Mouse (Mus musculus): ENCODE measurements around the gene Homer3. TPM values are rescaled to one million over a fixed set of nuclear protein-coding genes. Genes with fewer than 3 reads are reported as not detected.

The Homer3 gene
- 46.0 and 48.4 TPM in 2 replicates for polyA plus RNA-seq (2016; fragmentation: Nextera tagmentation; extraction: Ambion mirVana)

DNA sequence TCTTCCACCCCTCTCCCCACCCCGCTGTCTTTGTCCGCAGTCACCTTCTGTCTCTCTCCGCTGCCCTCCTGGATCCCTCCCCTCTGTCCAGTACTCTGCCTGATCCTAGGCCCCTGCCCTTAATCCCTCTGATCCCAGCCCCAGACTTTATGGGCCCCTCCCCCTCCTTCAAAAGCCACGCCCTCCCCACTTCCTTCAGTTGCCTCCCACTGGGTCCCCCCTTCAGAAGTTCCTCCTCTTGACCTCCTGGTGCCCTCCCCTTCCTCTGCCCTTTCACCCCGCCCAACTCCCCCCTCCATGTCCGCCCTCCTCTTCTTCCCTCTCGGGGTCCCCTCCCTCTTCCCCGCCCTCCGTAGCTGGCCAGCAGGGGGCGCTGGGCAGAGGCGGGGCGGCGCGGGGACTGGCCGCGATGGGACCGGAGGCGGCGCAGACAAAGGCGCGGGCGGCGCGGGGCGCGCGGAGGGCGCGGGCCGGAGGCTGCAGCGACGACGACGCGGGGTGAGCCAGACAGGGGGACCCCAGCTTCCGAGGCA, at the start of gene Homer3:
Homer3 (plus strand) TSS at position 225 of the 533 bp plus-strand sequence.
- H3K36me3 ChIP-seq: peaks cover 31% of the 10 kb centered on the region
- H3K4me1 ChIP-seq (replicated peaks): peaks cover 36% of the 10 kb centered on the region
- H3K9me3 ChIP-seq (replicated peaks): no peaks in the 10 kb centered on the region
- ATAC-seq (ENCODE audit: insufficient number of reproducible peaks, low FRiP score): peak; percentile 84
- H3K27me3 ChIP-seq (replicated peaks): no peaks in the 10 kb centered on the region
- H3K27ac ChIP-seq (ENCODE audit: poor library complexity, severe bottlenecking): peak within 1 kb of the TSS; percentile 69
- H3K4me2 ChIP-seq: peak within 1 kb of the TSS; percentile 82
- H3K9ac ChIP-seq: peak within 1 kb of the TSS; percentile 95
- H3K4me3 ChIP-seq: peak within 1 kb of the TSS; percentile 78
- WGBS: under 1% methylated on average over 34 of the region's 36 CpGs

DNA sequence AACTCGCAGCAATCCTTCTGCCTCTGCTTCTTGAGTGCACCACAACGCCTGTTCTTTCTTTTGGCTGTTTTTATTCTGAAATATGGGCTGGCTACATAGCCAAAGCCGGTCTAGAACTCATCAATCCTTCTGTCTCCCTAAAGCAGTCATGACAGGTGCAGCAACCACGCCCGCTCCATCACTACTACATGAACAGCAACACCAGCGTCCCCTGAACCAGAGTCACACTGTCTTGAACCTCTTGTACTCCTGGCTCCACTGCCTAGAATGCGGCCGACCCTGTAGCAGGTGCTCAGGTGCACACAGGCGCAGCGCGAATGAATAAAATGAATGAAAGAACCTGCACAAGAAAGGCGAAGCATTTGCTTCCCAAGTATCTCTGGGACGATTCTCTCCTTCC, 49.0 kb upstream of the Homer3 start:
- no peaks in the 10 kb centered on the region for H3K27me3 ChIP-seq (replicated peaks)
- ATAC-seq (ENCODE audit: insufficient number of reproducible peaks, low FRiP score): no peak
- H3K4me2 ChIP-seq: peak overlapping the region; percentile 91
- H3K4me3 ChIP-seq: peak overlapping the region; percentile 82
- no peaks in the 10 kb centered on the region for H3K9me3 ChIP-seq (replicated peaks)
- peak overlapping the region; percentile 85 for H3K9ac ChIP-seq
- H3K36me3 ChIP-seq: peaks cover 51% of the 10 kb centered on the region
- peaks cover 31% of the 10 kb centered on the region for H3K4me1 ChIP-seq (replicated peaks)
- H3K27ac ChIP-seq (ENCODE audit: poor library complexity, severe bottlenecking): no peak overlapping the region
- 5% methylated on average over 13 of the region's 13 CpGs for WGBS

DNA sequence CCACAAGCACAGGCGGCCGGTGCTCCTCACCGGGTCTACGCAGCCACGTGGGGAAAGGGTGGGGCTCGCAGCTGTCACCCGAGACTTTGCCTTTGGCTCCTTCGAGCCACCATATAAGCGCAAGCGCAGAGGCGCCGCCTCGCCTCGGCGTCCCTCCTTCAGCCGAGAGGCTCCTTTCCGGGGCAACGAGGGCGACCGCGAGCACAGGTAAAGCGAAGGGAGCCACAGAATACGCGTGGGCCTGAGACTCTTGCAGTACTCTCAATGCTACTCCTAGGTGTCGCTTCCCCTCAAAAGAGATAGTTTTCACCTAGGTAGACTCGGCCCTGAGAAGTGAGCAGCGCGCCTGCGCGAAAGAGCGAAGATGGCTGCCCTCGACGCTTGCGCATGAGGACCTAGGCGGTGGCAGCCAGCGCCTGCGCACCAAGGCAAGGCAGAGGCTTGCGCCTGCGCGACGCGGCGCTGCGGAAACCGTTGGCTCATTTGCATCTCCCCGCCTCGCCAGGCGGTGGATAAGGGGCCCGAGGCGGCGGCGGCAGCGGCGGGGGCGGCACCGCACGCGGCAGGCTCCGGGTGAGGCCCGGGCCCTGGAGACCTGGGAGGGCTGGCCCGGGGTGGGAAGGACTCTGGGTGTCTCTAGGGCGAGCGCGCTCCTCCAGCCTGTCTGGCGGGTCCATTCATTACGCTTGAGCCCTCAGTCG, 48.4 kb upstream of the Homer3 start, which contains the start of the genes Sugp2 and Armc6:
Sugp2 (plus strand) TSS at position 147 of the 701 bp plus-strand sequence.
Armc6 (minus strand) TSS at position 387 of the 701 bp plus-strand sequence.
- Histone ChIP-seq H3K4me1 (replicated peaks) (peaks cover 28% of the 10 kb centered on the region), H3K36me3 (peaks cover 51% of the 10 kb centered on the region), H3K9ac (peak within 1 kb of the TSS; percentile 85), H3K9me3 (replicated peaks) (no peaks in the 10 kb centered on the region), H3K4me2 (peak within 1 kb of the TSS; percentile 91), H3K27ac (ENCODE audit: poor library complexity, severe bottlenecking) (peak within 1 kb of the TSS; percentile 86), H3K27me3 (replicated peaks) (no peaks in the 10 kb centered on the region), H3K4me3 (peak within 1 kb of the TSS; percentile 82)
- peak; percentile 96 for ATAC-seq (ENCODE audit: insufficient number of reproducible peaks, low FRiP score)
- WGBS: under 1% methylated on average over 67 of the region's 67 CpGs

DNA sequence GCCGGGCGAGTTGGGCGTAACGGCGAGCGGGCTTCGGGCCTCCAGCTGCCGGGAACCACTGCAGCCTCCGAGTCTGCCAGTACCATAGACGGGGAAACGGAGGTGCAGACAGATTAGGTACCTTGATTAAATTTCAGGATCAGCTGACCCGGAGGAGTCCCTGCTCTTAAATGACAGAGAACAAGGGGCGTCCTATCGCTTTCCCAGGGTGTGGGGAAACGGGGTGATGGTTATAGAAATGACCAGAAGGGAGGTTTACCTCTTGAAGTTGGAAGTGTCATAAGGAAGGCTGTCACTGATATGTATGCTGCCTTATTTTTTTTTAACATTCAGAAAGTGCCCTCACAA, 47.9 kb upstream of the Homer3 start:
- Histone ChIP-seq H3K36me3 (peaks cover 49% of the 10 kb centered on the region), H3K27me3 (replicated peaks) (no peaks in the 10 kb centered on the region), H3K4me3 (peak overlapping the region; percentile 82), H3K4me2 (peak overlapping the region; percentile 91), H3K9me3 (replicated peaks) (no peaks in the 10 kb centered on the region), H3K27ac (ENCODE audit: poor library complexity, severe bottlenecking) (peak overlapping the region; percentile 86), H3K4me1 (replicated peaks) (peaks cover 27% of the 10 kb centered on the region), H3K9ac (peak overlapping the region; percentile 85)
- under 1% methylated on average over 15 of the region's 15 CpGs for WGBS
- ATAC-seq (ENCODE audit: insufficient number of reproducible peaks, low FRiP score): no peak

DNA sequence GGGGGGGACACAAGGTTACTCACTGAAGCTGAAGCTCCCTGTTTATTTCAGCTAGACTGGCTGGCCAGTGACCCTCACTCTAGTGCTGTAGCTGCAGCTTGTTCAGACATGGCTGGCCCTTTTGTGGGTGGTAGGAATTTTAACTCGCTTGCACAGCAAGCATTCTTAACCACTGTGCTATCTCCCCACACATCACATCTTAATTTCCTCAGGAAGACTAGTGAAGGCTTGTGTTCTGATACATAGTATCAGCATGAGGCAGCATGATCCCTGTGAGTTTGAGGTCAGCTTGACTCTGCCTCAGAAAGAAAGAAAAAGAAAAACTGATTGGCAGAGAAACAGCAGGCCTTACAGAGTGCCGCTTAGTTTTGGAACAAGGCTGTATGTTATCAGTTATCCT, 44.8 kb upstream of the Homer3 start:
- H3K4me1 ChIP-seq (replicated peaks): peaks cover 26% of the 10 kb centered on the region
- WGBS: 59% methylated on average over 2 of the region's 2 CpGs
- H3K9me3 ChIP-seq (replicated peaks): no peaks in the 10 kb centered on the region
- no peak overlapping the region for H3K4me3 ChIP-seq
- H3K27me3 ChIP-seq (replicated peaks): no peaks in the 10 kb centered on the region
- no peak for ATAC-seq (ENCODE audit: insufficient number of reproducible peaks, low FRiP score)
- no peak overlapping the region for H3K27ac ChIP-seq (ENCODE audit: poor library complexity, severe bottlenecking)
- H3K36me3 ChIP-seq: peaks cover 63% of the 10 kb centered on the region
- no peak overlapping the region for H3K4me2 ChIP-seq
- no peak overlapping the region for H3K9ac ChIP-seq

DNA sequence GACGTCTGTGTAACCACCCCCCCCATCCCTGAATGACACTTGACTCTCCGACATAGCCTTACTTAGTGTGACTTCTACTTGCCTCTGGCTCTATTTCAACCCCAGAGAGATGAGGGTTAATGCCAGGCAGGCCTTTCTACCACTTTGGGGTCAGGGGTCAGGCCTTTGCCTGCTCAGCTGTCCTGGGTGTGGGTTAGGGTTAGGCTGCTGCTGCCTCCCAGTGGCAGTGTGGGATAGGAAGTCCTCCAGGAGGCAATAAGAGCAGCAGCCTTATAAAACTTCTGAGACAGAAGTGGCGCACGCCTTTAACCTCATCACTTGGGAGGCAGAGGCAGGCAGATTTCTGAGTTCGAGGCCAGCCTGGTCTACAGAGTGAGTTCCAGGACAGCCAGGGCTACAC, 42.0 kb upstream of the Homer3 start:
- H3K27me3 ChIP-seq (replicated peaks): no peaks in the 10 kb centered on the region
- no peaks in the 10 kb centered on the region for H3K9me3 ChIP-seq (replicated peaks)
- ATAC-seq (ENCODE audit: insufficient number of reproducible peaks, low FRiP score): no peak
- 91% methylated on average over 5 of the region's 5 CpGs for WGBS
- H3K4me2 ChIP-seq: no peak overlapping the region
- no peak overlapping the region for H3K27ac ChIP-seq (ENCODE audit: poor library complexity, severe bottlenecking)
- peaks cover 88% of the 10 kb centered on the region for H3K36me3 ChIP-seq
- H3K9ac ChIP-seq: no peak overlapping the region
- H3K4me3 ChIP-seq: no peak overlapping the region
- H3K4me1 ChIP-seq (replicated peaks): peaks cover 14% of the 10 kb centered on the region

DNA sequence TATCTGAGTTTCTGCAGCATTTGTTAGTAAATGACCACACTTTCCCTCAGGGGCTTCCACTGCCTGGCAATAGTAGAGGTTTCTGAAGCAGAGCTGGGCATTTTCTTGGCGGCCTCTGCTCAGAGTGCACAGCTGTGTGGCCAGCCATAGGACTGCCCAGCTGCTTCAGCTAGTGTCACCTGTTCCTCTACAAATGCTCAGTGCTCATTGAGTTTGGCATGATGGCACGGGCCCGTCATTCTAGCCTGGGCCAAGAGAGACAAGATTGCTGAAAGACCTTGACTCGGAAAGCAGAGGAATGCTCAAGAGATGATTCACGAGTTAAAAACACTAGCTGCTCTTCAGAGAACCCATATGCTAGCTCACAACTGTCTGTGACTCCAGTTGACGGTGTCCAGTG, 36.0 kb upstream of the Homer3 start:
- H3K4me2 ChIP-seq: no peak overlapping the region
- 86% methylated on average over 6 of the region's 6 CpGs for WGBS
- ATAC-seq (ENCODE audit: insufficient number of reproducible peaks, low FRiP score): no peak
- peaks cover 92% of the 10 kb centered on the region for H3K36me3 ChIP-seq
- no peaks in the 10 kb centered on the region for H3K27me3 ChIP-seq (replicated peaks)
- no peaks in the 10 kb centered on the region; the same call in 1 of the 2 replicates for H3K4me1 ChIP-seq (replicated peaks)
- no peaks in the 10 kb centered on the region for H3K9me3 ChIP-seq (replicated peaks)
- H3K27ac ChIP-seq (ENCODE audit: poor library complexity, severe bottlenecking): no peak overlapping the region
- H3K4me3 ChIP-seq: no peak overlapping the region
- H3K9ac ChIP-seq: no peak overlapping the region

DNA sequence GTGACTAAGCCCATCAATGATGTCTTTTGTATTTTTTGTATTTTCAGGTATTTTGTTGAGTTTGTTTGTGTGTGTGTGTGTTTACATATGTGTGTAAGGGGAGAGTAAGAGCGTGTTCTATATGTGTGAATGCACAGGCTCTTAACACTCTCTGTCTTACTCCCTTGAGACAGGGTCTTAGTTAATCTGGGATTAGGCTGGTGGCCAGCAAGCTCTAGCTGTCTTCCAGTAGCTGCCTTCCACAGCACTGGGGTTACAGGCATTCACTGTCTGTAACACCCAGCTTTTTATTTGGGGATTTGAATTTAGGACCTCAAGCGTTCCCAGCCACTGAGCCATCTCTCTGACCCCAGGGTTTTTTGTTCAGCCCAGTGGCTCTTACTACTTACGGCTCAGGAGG, 34.8 kb upstream of the Homer3 start:
- Histone ChIP-seq H3K9me3 (replicated peaks) (no peaks in the 10 kb centered on the region), H3K4me3 (no peak overlapping the region), H3K4me2 (no peak overlapping the region), H3K9ac (no peak overlapping the region), H3K27ac (ENCODE audit: poor library complexity, severe bottlenecking) (no peak overlapping the region), H3K36me3 (peaks cover 92% of the 10 kb centered on the region), H3K27me3 (replicated peaks) (no peaks in the 10 kb centered on the region), H3K4me1 (replicated peaks) (no peaks in the 10 kb centered on the region; the same call in 1 of the 2 replicates)
- ATAC-seq (ENCODE audit: insufficient number of reproducible peaks, low FRiP score): no peak
- WGBS: 93% methylated on average over 3 of the region's 3 CpGs

DNA sequence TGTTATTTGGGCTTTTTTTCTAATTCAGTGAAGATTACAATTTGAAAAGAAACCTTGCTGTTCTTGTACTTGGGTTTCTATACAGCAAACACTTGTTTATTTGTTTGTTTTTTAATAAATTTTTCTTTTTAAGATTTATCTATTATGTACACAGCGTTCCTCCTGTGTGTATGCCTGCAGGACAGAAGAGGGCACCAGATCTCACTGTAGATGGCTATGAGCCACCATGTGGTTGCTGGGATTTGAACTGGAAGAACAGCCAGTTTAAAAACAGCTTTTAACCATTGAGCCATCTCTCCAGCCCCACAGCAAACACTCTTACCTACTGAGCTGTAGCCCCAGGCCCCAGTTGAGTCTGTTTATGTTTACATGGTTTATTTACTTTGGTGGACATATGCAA, 28.0 kb upstream of the Homer3 start:
- no peak overlapping the region for H3K9ac ChIP-seq
- no peaks in the 10 kb centered on the region for H3K9me3 ChIP-seq (replicated peaks)
- H3K4me1 ChIP-seq (replicated peaks): 0 out of 2 replicates have a peak, but pooled peaks cover 5% of the 10 kb centered on the region
- H3K4me2 ChIP-seq: no peak overlapping the region
- H3K36me3 ChIP-seq: peaks cover 95% of the 10 kb centered on the region
- H3K27ac ChIP-seq (ENCODE audit: poor library complexity, severe bottlenecking): no peak overlapping the region
- no peak for ATAC-seq (ENCODE audit: insufficient number of reproducible peaks, low FRiP score)
- H3K27me3 ChIP-seq (replicated peaks): no peaks in the 10 kb centered on the region
- H3K4me3 ChIP-seq: no peak overlapping the region
- 76% methylated on average over 1 of the region's 1 CpGs for WGBS

DNA sequence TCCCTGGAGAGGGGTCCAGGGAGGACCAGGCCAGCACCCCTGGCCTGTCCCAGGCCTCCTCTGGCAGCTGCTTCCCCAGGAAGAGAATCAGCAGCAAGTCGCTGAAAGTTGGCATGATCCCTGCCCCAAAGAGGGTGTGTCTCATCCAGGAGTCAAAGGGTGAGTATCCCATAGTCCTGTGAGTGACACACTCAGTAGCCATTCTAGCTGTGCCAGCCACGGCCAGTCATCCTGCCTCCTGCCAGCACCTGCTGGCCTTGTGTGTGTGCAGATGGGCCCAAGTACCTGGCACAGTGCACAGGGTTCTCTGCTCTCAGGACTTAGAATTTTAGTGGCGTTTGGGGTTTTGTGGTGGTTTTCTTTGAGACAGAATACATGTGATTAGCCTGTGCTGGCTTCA, 25.2 kb upstream of the Homer3 start:
- H3K27ac ChIP-seq (ENCODE audit: poor library complexity, severe bottlenecking): no peak overlapping the region
- no peak overlapping the region for H3K9ac ChIP-seq
- 0 out of 2 replicates have a peak, but pooled peaks cover 5% of the 10 kb centered on the region for H3K4me1 ChIP-seq (replicated peaks)
- no peaks in the 10 kb centered on the region for H3K9me3 ChIP-seq (replicated peaks)
- no peak overlapping the region for H3K4me2 ChIP-seq
- no peak for ATAC-seq (ENCODE audit: insufficient number of reproducible peaks, low FRiP score)
- WGBS: 80% methylated on average over 3 of the region's 3 CpGs
- H3K36me3 ChIP-seq: peaks cover 96% of the 10 kb centered on the region
- no peaks in the 10 kb centered on the region for H3K27me3 ChIP-seq (replicated peaks)
- H3K4me3 ChIP-seq: no peak overlapping the region

DNA sequence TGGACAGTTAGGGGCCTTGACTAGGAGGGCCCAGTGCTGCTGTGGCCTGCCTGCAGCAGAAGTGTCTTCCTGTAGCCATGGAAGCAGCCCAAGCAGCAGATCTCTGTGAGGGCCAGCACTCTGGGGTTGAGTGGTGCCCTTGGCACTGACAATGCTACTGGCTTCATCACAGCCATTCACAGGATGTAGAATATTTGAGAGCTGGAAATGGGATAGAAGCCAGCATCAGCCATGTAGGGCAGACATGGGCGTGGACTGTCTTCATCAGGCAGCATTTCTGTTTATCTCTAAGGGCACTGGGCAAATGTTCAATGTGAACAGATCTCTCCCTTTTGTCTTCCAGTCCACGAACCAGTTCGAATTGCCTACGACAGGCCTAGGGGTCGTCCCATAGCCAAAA, 24.0 kb upstream of the Homer3 start:
- Histone ChIP-seq H3K4me2 (no peak overlapping the region), H3K9me3 (replicated peaks) (no peaks in the 10 kb centered on the region), H3K4me3 (no peak overlapping the region), H3K27ac (ENCODE audit: poor library complexity, severe bottlenecking) (no peak overlapping the region), H3K9ac (no peak overlapping the region), H3K27me3 (replicated peaks) (no peaks in the 10 kb centered on the region), H3K36me3 (peaks cover 96% of the 10 kb centered on the region), H3K4me1 (replicated peaks) (0 out of 2 replicates have a peak, but pooled peaks cover 5% of the 10 kb centered on the region)
- no peak for ATAC-seq (ENCODE audit: insufficient number of reproducible peaks, low FRiP score)
- WGBS: 88% methylated on average over 5 of the region's 5 CpGs

Measured in heart, embryonic 12.5 days (tissue).